Mouse (Mus musculus) heart, postnatal 0 days (tissue): Measurements from ENCODE around the gene Rev1. TPM values are rescaled to one million over a fixed set of nuclear protein-coding genes. Genes with fewer than 3 reads are reported as not detected.
A peak's percentile ranks its signal among the peaks of the same experiment; 100 is the strongest.

Experiments used
- ATAC-seq: fragments of 200-750 bp; cut with Nextera tagmentation; 2 replicates; pipeline ENCODE4 v1.8.0; 2017; ENCODE audit warnings: low read depth, moderate number of reproducible peaks, moderate library complexity; ENCODE audit not compliant: insufficient read depth
- DNase-seq: peaks from one replicate; pipeline ENCODE4 v3.0.0-alpha.2; 2016; ENCODE audit warnings: low spot score
- H3K27ac ChIP-seq: fragments of 300-500 bp; sonication (generic); 2 replicates; pipeline ENCODE4 v1.5.1; 2014; ENCODE audit warnings: low read depth, mild to moderate bottlenecking
- H3K27me3 ChIP-seq: fragments of 300-500 bp; sonication (generic); 2 replicates; pipeline ENCODE4 v1.6.1; 2014; ENCODE audit warnings: low read length, mixed read lengths; ENCODE audit not compliant: control insufficient read depth, insufficient read depth
- H3K36me3 ChIP-seq: fragments of 300-500 bp; sonication (generic); replicated peaks from 2 replicates; pipeline ENCODE4 v1.6.1; 2014; ENCODE audit warnings: low read length, mixed read lengths; ENCODE audit not compliant: control insufficient read depth, insufficient read depth
- H3K4me1 ChIP-seq: fragments of 300-500 bp; sonication (generic); 2 replicates; pipeline ENCODE4 v1.6.1; 2014; ENCODE audit warnings: antibody characterized with exemption; ENCODE audit not compliant: control insufficient read depth, insufficient read depth
- H3K4me2 ChIP-seq: fragments of 300-500 bp; sonication (generic); 2 replicates; pipeline ENCODE4 v1.6.1; 2014; ENCODE audit warnings: low read depth, mild to moderate bottlenecking, low read length, moderate library complexity
- H3K4me3 ChIP-seq: fragments of 300-500 bp; sonication (generic); 2 replicates; pipeline ENCODE4 v1.5.1; 2014; ENCODE audit warnings: low read depth, low read length
- H3K9ac ChIP-seq: fragments of 300-500 bp; sonication (generic); replicated peaks from 2 replicates; pipeline ENCODE4 v1.6.1; 2014; ENCODE audit warnings: low read depth, low read length, mixed read lengths
- H3K9me3 ChIP-seq: fragments of 300-500 bp; sonication (generic); replicated peaks from 2 replicates; pipeline ENCODE4 v1.6.1; 2016; ENCODE audit warnings: low read length; ENCODE audit not compliant: control insufficient read depth
- CTCF ChIP-seq: IDR thresholded peaks from 2 replicates; pipeline ENCODE4 v1.5.1; 2016; ENCODE audit warnings: antibody characterized with exemption, control low read depth, low read depth
- EP300 ChIP-seq: IDR thresholded peaks from 2 replicates; pipeline ENCODE4 v1.6.1; 2016; ENCODE audit warnings: antibody characterized with exemption, low read depth
- WGBS: fragments of 180-500 bp; shearing (Covaris S2); extraction: QIAGEN DNeasy Blood & Tissue Kit; methylation state at CpG from one replicate; pipeline ENCODE4 v1.1.7; 2014; 5-methylcytosine and 5-hydroxymethylcytosine counted together
- polyA plus RNA-seq: library from polyadenylated mRNA; unstranded; fragments of >200 nt; fragmentation: Nextera tagmentation; extraction: Ambion mirVana; gene quantifications from 2 replicates; pipeline ENCODE4 v1.2.1, GENCODE M21; 2015
- total RNA-seq: library from RNA; depleted of rRNA; stranded (reverse); fragments of >200 nt; gene quantifications from 2 replicates; pipeline ENCODE4 v1.2.3, GENCODE M21; 2014; ENCODE audit warnings: low replicate concordance

Rev1 gene
- total and polyA plus RNA-seq, 2 experiments from 2014 or later: 5.6 to 10.3 TPM

DNA sequence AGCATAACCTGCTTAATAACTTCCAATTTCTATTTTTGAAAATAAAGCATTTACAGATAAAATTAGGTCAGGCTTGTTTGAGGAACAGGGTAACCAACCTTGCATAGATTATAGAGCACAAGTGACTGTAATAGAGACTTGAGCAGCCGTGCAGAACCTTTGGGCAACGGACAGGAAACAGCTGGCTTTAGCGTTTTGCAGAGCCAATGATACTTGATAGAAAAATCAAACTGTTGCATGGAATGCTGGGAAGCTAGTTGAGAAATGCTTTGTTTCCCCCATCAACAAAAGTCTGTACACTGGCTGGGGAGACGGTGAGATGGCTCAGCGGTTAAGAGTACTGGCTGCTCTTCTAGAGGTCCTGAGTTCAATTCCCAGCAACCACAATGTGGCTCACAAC, 20.5 kb upstream of the Rev1 start:
- 82% methylated on average over 5 of the region's 5 CpGs for WGBS
- Histone ChIP-seq H3K9ac (no peak overlapping the region), H3K4me3 (no peak overlapping the region), H3K36me3 (no peaks in the 10 kb centered on the region), H3K4me1 (no peaks in the 10 kb centered on the region), H3K4me2 (no peak overlapping the region), H3K27me3 (no peaks in the 10 kb centered on the region), H3K27ac (no peak overlapping the region), H3K9me3 (no peaks in the 10 kb centered on the region)
- ATAC-seq (no peak), DNase-seq (no peak)
- TF ChIP-seq EP300 (no peak), CTCF (no peak)

DNA sequence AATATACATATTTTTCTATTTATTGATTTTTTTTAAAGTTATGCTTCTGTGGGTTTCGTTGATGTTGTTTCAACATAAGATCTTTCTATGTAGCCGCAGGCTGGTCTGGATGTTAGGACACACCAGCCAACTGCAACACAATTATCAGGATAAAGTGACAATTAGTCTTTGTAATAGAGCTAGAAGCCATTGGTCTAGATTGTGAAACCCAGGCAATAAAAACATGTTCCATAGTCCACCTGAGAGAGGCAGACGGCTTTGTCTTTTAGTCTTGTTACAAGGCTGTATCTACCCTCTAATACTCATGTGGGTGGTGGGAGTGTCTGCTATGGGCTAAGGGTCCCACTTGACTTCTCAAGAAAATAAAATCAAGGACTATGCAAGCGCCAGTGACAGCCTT, 16.4 kb upstream of the Rev1 start:
- Histone ChIP-seq H3K9ac (no peak overlapping the region), H3K9me3 (no peaks in the 10 kb centered on the region), H3K36me3 (no peaks in the 10 kb centered on the region), H3K4me1 (no peaks in the 10 kb centered on the region), H3K4me3 (no peak overlapping the region), H3K27ac (no peak overlapping the region), H3K27me3 (no peaks in the 10 kb centered on the region), H3K4me2 (no peak overlapping the region)
- TF ChIP-seq CTCF (no peak), EP300 (no peak)
- WGBS: 87% methylated on average over 4 of the region's 4 CpGs
- ATAC-seq (no peak), DNase-seq (no peak)

DNA sequence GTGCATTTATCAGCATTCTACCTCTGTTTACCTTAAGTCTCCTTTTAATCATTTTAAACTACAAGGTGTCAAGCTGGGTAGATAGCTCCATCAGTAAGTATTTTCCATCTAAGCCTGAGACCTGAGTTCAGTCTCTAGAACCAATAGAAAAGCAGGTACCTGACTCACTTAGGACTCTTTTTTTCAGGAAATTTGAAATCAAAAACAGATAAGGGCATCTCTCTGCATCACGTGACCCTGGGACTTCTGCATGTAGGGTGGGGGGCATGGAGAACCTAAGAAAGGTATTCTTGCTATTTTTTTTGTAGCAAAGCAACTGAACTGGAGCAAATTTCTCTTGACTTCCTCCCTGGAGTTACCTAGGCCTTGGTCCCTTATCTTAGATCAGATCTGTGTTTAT, 11.8 kb upstream of the Rev1 start:
- TF ChIP-seq CTCF (no peak), EP300 (no peak)

DNA sequence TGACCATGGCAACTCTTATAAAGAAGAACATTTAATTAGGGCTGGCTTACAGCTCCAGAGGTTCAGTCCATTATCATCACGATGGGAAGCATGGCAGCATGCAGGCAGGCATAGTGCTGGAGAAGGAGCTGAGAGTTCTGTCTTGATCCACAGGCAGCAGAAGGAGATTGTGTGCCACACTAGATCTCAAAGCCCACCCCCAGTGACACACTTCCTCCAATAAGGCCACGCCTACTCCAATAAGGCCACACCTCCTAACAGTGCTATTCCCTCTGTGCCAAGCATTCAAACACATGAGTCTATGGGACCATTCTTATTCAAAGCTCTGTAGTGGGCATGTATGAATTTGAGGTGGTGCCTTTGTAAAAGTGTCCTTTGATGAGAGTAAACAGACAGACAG, 11.3 kb upstream of the Rev1 start:
- ATAC-seq: no peak
- WGBS: 67% methylated on average over 2 of the region's 2 CpGs
- Histone ChIP-seq H3K27me3 (no peaks in the 10 kb centered on the region), H3K9ac (no peak overlapping the region), H3K4me2 (no peak overlapping the region), H3K9me3 (no peaks in the 10 kb centered on the region), H3K4me3 (no peak overlapping the region), H3K27ac (no peak overlapping the region), H3K36me3 (no peaks in the 10 kb centered on the region), H3K4me1 (no peaks in the 10 kb centered on the region)
- DNase-seq: no peak
- TF ChIP-seq EP300 (no peak), CTCF (no peak)

More for the DNA sequence above, 11.8 kb upstream of the Rev1 start:
- 76% methylated on average over 1 of the region's 1 CpGs for WGBS
- Histone ChIP-seq H3K9me3 (no peaks in the 10 kb centered on the region), H3K4me2 (no peak overlapping the region), H3K36me3 (no peaks in the 10 kb centered on the region), H3K27ac (no peak overlapping the region), H3K4me1 (no peaks in the 10 kb centered on the region), H3K4me3 (no peak overlapping the region), H3K9ac (no peak overlapping the region), H3K27me3 (no peaks in the 10 kb centered on the region)
- ATAC-seq (no peak), DNase-seq (no peak)

DNA sequence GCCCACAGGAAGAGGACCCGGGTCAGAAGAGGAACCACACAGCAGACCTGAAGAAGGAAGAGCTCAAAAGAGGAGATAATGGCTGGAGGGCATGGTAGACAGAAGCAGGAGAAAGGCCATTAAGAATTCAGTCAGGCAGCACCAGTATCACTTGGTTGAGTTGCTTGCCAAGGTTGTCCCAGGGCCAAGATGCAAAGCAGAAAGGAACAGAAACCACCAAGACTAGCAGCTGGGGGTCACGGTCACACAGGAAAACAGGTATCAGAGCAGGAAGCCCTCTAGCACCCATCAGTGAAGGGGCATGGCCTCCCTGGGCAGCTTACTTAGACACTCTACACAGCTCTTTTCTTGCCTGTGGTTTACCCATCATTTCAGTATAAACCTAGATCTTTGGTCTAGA, 9.8 kb upstream of the Rev1 start:
- Histone ChIP-seq H3K4me3 (no peak overlapping the region), H3K4me1 (no peaks in the 10 kb centered on the region), H3K4me2 (no peak overlapping the region), H3K9me3 (no peaks in the 10 kb centered on the region), H3K27me3 (no peaks in the 10 kb centered on the region), H3K36me3 (no peaks in the 10 kb centered on the region), H3K27ac (no peak overlapping the region), H3K9ac (no peak overlapping the region)
- no peak for ATAC-seq
- TF ChIP-seq CTCF (no peak), EP300 (no peak)
- 70% methylated on average over 2 of the region's 2 CpGs for WGBS
- no peak for DNase-seq

DNA sequence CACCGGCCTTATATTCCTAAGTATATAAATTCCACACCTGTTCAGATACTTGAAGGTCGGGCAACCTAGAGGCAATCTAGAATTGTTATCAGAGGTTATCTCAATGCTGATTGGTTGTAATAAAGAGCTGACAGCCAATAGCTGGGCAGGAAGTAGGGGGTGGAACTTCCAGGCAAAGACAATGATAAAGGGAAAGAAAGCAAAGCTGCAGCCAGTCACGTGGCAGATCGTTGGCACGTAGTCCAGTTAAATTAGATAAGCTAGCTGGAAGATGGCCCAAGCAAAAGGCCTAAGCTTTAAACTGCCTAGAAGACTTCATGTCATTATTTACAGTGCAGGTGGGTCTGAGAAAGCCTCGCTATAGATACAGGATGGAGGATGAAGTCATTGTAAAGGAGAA, 3.3 kb upstream of the Rev1 start:
- no peaks in the 10 kb centered on the region for H3K36me3 ChIP-seq
- H3K27me3 ChIP-seq: no peaks in the 10 kb centered on the region
- no peak for TF ChIP-seq EP300
- no peak for TF ChIP-seq CTCF
- DNase-seq (peak; percentile 57), ATAC-seq (no peak)
- no peak overlapping the region for H3K9ac ChIP-seq
- WGBS: 32% methylated on average over 6 of the region's 6 CpGs
- no peak overlapping the region for H3K4me2 ChIP-seq
- H3K27ac ChIP-seq: no peak overlapping the region
- H3K4me1 ChIP-seq: peaks cover 9% of the 10 kb centered on the region; the same call in 1 of the 2 replicates
- no peak overlapping the region for H3K4me3 ChIP-seq
- H3K9me3 ChIP-seq: no peaks in the 10 kb centered on the region
